Mouse (Mus musculus) megakaryocyte, embryonic 14.5 days (primary cell): ENCODE measurements around the gene Dolk. TPM values are rescaled to one million over a fixed set of nuclear protein-coding genes. Genes with fewer than 3 reads are reported as not detected.

ENCODE experiments used
- H3K27me3 ChIP-seq: replicated peaks from 2 replicates; pipeline ENCODE3; 2012; ENCODE audit warnings: inconsistent platforms
- H3K36me3 ChIP-seq: replicated peaks from 2 replicates; pipeline ENCODE3; 2012; ENCODE audit warnings: low read length, inconsistent platforms, mixed read lengths
- H3K4me1 ChIP-seq: 2 replicates; pipeline ENCODE4 v1.6.1; 2012; ENCODE audit warnings: inconsistent platforms
- H3K4me3 ChIP-seq: replicated peaks from 2 replicates; pipeline ENCODE3; 2012; ENCODE audit warnings: moderate library complexity, mild to moderate bottlenecking, inconsistent platforms
- H3K9me3 ChIP-seq: 2 replicates; pipeline ENCODE4 v1.6.1; 2012; ENCODE audit warnings: inconsistent platforms
- FLI1 ChIP-seq: IDR thresholded peaks from 2 replicates; pipeline ENCODE4 v1.6.1; 2012; ENCODE audit warnings: low read length, inconsistent platforms, mixed read lengths
- GATA1 ChIP-seq: IDR thresholded peaks from 3 replicates; pipeline ENCODE4 v1.6.1; 2012; ENCODE audit warnings: mixed read lengths, low read length, inconsistent platforms, borderline replicate concordance
- polyA plus RNA-seq: library from polyadenylated mRNA; stranded (reverse); fragments of >175 nt; gene quantifications from 2 replicates; pipeline ENCODE4 v1.2.3, GENCODE M21; 2012; ENCODE audit warnings: low replicate concordance; ENCODE audit not compliant: insufficient read depth

Dolk gene
- polyA plus RNA-seq, result 1.9 and 7.1 TPM in 2 replicates

GRCm38 (mm10) chr2:30286192-30287026 lies at the start of gene Dolk, which contains the start of gene Nup188:
Gene Dolk, minus strand, starts transcription at chr2:30286334.
Gene Nup188, plus strand, starts transcription at chr2:30286397.
- Histone ChIP-seq H3K4me3 (peak within 1 kb of the TSS; percentile 99), H3K9me3 (no peaks in the 10 kb centered on the region), H3K27me3 (no peaks in the 10 kb centered on the region), H3K4me1 (peaks cover 55% of the 10 kb centered on the region), H3K36me3 (peaks cover 27% of the 10 kb centered on the region)
- TF ChIP-seq FLI1, result no peak
- TF ChIP-seq GATA1, result no peak

DNA sequence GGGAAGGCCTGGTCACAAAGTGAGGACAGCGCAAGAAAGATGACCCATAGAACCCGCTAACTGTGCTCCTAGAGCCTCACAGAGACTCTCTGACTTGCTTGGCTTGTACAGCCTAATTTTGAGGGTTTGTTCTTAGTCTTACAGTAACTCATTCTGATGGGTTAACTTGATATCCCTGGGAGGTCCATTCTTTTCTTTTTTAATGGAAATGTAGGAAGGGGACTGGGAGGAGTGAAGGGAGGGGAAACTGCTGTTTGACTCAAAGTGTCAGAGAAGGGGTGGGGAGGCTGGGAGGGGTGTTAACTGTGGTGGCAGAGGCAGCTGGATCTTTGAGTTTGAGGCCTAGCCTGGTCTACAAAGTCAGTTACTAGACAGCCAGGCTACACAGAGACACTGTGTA lies 49.2 kb upstream of the Dolk start:
- TF ChIP-seq FLI1, result no peak
- TF ChIP-seq GATA1, result no peak
- H3K27me3 ChIP-seq, result no peaks in the 10 kb centered on the region
- H3K4me3 ChIP-seq, result no peak overlapping the region
- peaks cover 3% of the 10 kb centered on the region; the same call in 1 of the 2 replicates for H3K4me1 ChIP-seq
- H3K36me3 ChIP-seq, result peaks cover 99% of the 10 kb centered on the region
- H3K9me3 ChIP-seq, result no peaks in the 10 kb centered on the region

DNA sequence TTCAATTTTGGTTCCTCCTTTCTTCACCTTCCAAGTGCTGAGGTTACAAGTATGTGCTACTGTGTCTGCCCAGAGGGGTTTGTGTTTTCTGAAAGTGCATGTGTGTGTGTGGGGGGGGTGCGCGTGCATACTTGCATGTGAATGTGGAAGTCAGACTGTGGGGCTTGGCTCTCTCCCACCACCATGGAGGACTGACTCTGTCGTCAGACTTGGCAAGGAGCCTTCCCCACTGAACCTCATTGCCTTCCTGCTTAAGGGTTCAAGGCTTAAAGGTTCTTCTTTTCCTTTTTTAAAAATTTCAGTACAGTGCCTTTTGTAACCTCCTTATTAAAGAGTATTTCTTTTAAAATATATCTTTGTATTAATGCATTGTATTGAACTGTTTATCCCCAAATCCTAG lies 42.7 kb upstream of the Dolk start:
- H3K27me3 ChIP-seq, result no peaks in the 10 kb centered on the region
- no peak overlapping the region for H3K4me3 ChIP-seq
- H3K36me3 ChIP-seq, result peaks cover 99% of the 10 kb centered on the region
- no peaks in the 10 kb centered on the region for H3K9me3 ChIP-seq
- TF ChIP-seq GATA1 (no peak), FLI1 (no peak)
- no peaks in the 10 kb centered on the region for H3K4me1 ChIP-seq

DNA sequence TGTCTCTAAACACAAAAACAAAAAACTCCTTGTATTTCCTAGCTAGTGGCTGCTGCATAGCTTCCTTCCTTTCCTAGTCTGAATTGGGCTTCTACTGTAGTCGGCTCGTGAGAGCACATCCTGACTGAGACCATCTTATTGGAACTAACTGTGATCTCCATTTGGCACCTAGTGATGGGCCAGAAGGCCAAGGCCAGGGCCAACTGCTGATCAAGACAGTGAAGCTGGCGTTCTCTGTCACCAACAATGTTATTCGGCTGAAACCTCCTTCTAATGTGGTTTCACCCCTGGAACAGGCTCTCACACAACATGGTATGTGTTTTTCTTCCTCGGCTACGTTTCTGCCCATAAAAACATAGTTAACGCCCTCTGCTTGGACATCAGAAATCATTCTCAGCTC lies 41.1 kb upstream of the Dolk start:
- no peak for TF ChIP-seq FLI1
- TF ChIP-seq GATA1, result no peak
- no peak overlapping the region for H3K4me3 ChIP-seq
- H3K36me3 ChIP-seq, result peaks cover 99% of the 10 kb centered on the region
- no peaks in the 10 kb centered on the region for H3K27me3 ChIP-seq
- no peaks in the 10 kb centered on the region for H3K4me1 ChIP-seq
- no peaks in the 10 kb centered on the region for H3K9me3 ChIP-seq

- no peaks in the 10 kb centered on the region for H3K4me1 ChIP-seq
- H3K36me3 ChIP-seq, result peaks cover 99% of the 10 kb centered on the region
- no peaks in the 10 kb centered on the region for H3K9me3 ChIP-seq
- no peak for TF ChIP-seq GATA1
- TF ChIP-seq FLI1, result no peak
- H3K27me3 ChIP-seq, result no peaks in the 10 kb centered on the region
- no peak overlapping the region for H3K4me3 ChIP-seq
Observed at GRCm38 (mm10) chr2:30325296-30325695, 39.2 kb upstream of the Dolk start.

- Histone ChIP-seq H3K9me3 (no peaks in the 10 kb centered on the region), H3K4me1 (peaks cover 7% of the 10 kb centered on the region), H3K4me3 (no peak overlapping the region), H3K36me3 (peaks cover 93% of the 10 kb centered on the region), H3K27me3 (no peaks in the 10 kb centered on the region)
- TF ChIP-seq GATA1 (no peak), FLI1 (no peak)
Observed at GRCm38 (mm10) chr2:30323111-30323510, 37.0 kb upstream of the Dolk start.

DNA sequence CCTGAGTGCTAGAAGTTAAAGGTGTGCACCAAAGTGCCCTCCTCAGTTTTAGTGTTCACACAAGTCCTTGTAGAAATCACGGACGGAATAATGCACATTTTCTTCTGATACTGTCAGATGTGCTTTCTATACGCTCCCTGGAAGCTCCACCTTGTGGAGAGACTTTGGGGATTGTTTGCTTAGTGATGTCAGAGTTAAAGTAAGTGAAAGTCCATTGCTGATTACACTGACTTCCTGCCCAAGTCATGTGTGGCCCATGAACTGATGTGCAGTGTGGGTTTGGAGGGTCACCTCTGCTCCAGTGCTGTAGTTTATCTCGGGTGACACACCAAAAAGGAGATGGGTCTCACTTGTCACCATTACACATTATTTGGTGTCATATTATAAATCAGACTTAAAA lies 33.1 kb upstream of the Dolk start:
- H3K4me3 ChIP-seq, result no peak overlapping the region
- peaks cover 13% of the 10 kb centered on the region for H3K4me1 ChIP-seq
- no peaks in the 10 kb centered on the region for H3K9me3 ChIP-seq
- peaks cover 92% of the 10 kb centered on the region for H3K36me3 ChIP-seq
- no peaks in the 10 kb centered on the region for H3K27me3 ChIP-seq
- TF ChIP-seq FLI1, result no peak
- no peak for TF ChIP-seq GATA1

- Histone ChIP-seq H3K36me3 (peaks cover 91% of the 10 kb centered on the region), H3K4me3 (no peak overlapping the region), H3K27me3 (no peaks in the 10 kb centered on the region), H3K9me3 (no peaks in the 10 kb centered on the region), H3K4me1 (peaks cover 13% of the 10 kb centered on the region)
- TF ChIP-seq GATA1, result no peak
- TF ChIP-seq FLI1, result no peak
Observed at GRCm38 (mm10) chr2:30316955-30317354, 30.8 kb upstream of the Dolk start.

DNA sequence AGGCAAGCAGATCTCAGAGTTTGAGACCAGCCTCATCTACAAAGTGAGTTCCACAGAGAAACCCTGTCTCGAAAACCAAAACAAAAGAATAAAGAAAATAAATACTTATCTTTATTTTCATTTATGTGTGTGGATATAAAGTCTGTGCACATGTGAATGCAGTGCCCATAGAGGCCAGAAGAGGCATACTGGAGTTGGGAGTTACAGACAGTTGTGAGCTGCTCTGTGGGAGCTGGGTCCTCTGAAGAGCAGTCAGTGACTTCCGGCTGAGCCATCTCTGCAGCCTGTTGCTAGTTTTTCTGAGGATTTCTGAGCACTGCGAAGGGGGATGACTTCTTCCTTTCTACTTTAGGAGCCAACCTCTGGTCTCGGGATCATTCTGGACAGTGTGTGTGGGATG lies 30.0 kb upstream of the Dolk start:
- H3K27me3 ChIP-seq, result no peaks in the 10 kb centered on the region
- TF ChIP-seq FLI1 (no peak), GATA1 (no peak)
- H3K4me1 ChIP-seq, result peaks cover 13% of the 10 kb centered on the region
- peaks cover 89% of the 10 kb centered on the region for H3K36me3 ChIP-seq
- no peak overlapping the region for H3K4me3 ChIP-seq
- no peaks in the 10 kb centered on the region for H3K9me3 ChIP-seq

DNA sequence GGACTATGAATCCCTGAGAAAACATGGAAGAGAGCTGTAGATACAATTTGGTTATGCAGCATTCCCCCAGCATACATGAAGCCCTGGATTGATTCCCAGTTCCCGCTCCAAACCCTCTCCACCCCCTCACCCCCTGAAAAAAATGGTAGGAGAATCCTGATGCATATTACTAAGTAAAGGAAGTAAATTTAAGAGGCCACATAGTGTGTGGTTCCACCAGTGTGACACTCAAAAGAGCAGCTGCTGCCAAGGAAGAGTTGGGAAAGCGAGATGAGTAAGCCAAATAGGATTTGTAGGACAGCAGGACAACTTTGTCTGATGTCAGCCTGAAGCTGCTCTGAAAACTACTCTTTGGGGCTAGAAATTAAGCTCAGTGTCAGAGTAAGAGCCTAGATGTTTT lies 25.3 kb upstream of the Dolk start:
- H3K9me3 ChIP-seq, result no peaks in the 10 kb centered on the region
- no peak for TF ChIP-seq FLI1
- no peak for TF ChIP-seq GATA1
- H3K4me3 ChIP-seq, result no peak overlapping the region
- H3K4me1 ChIP-seq, result no peaks in the 10 kb centered on the region
- H3K27me3 ChIP-seq, result no peaks in the 10 kb centered on the region
- peaks cover 97% of the 10 kb centered on the region for H3K36me3 ChIP-seq
